Mouse (Mus musculus) embryo, embryonic 9.5 days (tissue): ENCODE data around the gene Tmem50b.
"Not testable (repeated sequence)": the region's sequence is repeated elsewhere in the genome, so short reads cannot be mapped to it uniquely, and the experiment has no call there.

ENCODE experiments used
- DNase-seq: peaks from one replicate; pipeline ENCODE4 v3.0.0-alpha.2; 2017; ENCODE audit errors: extremely low spot score

Tmem50b gene

DNA sequence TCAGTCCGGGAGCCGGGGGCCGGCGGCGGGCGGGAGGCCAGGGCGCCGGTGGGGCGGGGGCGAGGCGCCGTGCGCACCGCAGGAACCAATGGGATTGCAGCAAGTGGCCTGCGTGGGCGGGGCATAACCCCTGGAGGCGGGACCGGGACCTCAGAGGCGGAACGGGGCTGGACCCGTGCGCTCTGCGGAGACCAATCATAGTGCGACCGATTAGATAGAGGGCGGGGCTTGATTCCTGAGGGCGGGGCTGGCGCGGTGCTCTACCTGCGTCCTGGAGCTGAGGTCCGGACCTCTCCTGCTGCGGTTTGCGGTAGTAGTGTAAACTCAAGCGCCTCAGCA lies at the start of gene Tmem50b:
Gene Tmem50b (minus strand): TSS at position 129 of the 339 bp plus-strand sequence.
- DNase-seq = peak; percentile 98

DNA sequence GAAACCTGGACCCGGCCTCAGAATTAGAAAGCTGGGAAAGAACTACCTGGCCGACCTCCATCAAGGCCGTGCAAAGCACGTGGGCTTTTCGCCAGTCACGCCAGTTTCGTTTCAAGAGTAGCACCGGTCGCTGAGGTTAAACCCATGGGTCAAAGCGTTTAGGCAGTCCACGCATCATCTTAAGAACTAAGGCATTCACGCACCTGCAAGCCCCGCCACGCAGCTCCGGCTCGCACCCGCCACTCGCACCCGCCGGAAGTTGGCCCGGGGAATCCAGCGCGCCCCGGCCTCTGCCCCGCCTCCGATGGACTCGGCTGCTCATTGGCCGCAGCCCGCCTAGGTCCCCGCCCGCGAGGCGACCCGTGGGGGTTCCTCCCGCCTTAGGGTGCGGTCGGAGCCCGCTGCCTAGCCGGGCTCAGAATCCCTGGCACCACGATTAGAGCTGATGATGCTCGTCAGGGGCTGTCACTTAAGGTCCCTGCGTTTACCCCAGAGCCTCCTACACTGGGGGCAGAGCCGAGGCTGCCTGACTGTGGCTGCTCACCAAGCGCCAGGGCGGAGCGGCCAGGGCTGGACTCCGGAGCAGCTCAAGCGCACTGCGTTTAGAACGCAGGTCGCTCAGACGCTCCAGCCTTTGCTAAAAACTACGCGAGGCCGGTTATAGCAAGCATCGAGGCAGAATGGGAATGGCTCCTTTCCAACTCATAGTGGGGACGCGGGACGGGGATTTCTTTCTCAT lies 49.2 kb upstream of the Tmem50b start, which contains the start of gene Gart:
Gene Gart (minus strand): TSS at position 272 of the 739 bp plus-strand sequence.
- peak; percentile 90 for DNase-seq

DNA sequence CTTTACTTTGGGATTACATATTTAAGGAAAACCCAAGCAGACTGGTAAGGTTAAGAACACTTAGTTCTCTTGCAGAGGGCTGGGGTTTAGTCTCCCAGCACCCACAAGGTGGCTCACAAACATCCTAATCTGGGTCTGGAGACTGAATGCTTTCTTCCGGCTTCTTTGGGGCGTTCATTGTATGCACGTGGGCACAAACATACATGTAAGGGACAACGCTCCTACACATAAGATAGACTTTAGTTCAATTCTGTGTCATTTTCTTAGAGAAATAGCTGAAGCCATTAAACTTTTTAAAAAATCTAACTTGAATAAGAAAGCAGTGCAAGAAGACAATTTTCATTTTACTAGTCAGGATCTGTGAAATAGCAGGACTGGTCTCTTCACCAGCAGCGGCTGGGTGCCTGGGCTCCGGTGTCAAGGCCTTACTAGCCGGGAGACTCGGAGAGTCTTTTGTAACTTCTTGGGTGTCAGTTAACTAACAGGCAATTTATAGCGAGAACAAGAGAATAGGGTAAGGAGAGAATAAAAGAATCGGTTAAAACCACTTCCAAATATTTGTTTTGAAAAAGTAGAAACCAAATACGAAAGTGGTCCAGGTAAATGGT lies 48.5 kb upstream of the Tmem50b start:
- DNase-seq = peak; percentile 26

DNA sequence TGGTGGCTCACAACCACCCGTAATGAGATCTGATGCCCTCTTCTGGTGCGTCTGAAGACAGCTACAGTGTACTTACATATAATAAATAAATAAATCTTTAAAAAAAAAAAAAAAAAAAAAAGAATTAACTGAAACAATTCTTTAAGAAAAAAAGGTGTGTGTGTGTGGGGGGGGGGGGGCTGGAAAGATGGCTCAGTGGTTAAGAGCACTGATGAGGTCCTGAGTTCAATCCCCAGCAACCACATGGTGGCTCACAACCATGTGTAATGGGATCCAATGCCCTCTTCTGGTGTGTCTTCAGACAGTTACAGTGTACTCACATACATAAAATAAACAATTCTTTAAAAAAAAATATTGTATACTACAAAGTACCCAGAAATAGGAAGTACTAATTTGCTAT lies 47.8 kb upstream of the Tmem50b start:
- not testable (repeated sequence) for DNase-seq

DNA sequence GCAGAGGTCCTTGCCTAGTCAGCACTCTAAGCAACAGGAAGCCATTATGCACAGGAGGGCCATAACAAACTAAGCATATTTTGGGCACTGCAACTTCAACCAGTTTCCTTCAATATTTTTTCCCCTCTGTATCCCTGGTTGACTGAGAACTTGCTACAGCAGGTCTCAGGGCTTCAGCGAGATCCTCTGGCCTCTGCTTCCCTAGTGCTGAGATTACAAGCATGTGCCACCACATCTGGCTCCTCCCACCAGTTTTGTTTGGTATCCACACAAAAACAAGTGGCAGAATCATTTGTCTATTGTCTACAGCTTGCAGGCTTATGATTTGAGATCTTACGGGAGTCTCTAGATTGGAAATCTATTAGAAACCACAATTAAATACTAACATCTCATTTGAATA lies 47.3 kb upstream of the Tmem50b start:
- no peak for DNase-seq

DNA sequence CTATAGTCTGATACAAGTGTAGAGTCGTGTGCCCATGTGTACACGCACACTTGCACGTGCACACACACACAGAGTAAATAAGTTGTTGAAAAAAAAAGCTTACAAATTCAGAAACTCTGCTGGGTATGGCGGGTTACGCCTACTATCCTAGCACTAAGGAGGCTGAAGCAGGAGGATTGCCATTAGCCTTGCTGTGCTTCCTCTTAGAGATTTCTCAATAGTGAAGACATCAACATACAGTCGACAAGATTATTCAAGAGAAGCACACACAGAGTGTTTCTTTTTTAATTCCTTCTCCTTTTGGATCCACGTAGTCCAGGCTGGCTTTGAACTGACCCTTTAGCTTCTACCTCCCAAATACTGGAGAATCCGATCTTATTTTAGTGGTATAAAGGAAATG lies 42.6 kb upstream of the Tmem50b start:
- no peak for DNase-seq

DNA sequence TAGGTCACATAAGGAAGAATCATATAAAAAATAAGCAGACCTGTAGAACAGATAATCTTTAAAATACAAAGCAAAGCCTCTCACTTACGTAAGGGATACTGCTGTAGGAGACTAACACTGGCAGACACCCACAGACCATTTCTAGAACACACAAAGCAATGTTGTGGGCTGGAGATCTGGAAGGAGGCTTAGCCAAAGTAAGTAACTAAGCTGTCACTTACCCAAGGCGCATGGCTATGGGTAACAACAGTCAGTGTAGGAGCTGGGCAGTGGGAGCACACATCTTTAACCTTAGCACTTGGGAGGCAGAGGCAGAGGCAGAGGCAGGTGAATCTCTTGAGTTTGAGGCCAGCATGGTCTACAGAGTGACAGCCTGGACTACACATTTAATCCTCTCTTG lies 42.0 kb upstream of the Tmem50b start:
- DNase-seq = no peak

DNA sequence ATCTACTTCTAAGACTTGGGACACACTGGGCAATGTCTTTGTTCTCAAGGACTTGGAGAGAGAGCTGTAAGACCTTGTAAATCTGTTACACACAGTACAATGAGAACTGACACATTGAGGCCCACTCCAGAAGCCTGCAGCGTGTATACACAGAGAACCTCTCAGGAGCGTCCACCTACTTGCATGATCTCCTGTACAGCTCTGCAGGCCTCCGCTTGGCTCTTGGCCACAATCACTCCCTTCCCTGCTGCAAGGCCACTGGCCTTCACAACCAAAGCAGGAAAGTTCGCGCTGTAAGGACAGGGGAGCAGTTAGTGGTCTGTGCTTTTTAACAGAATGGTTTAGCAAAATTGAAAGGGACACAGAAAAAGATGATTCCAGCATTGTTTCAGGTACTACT lies 41.6 kb upstream of the Tmem50b start:
- no peak for DNase-seq

DNA sequence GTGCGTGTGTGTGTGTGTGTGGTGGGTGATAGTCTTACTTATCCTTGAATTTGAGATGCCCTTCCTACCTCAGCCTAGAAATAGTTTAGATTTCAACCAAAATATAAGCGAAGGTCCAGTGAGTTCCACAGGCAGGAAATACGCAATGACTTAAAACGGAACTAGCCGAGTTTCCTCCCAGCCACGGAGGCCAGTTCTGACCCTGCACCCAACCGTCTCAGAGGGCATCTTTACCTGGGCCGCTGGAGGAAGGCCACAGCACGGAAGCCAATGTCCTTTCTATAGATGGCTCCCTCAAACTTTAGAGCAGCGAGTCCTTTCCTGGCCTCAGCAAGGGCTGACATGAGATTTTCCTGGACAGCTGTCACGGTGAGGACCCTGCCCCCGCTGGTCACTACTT lies 36.0 kb upstream of the Tmem50b start:
- no peak for DNase-seq

DNA sequence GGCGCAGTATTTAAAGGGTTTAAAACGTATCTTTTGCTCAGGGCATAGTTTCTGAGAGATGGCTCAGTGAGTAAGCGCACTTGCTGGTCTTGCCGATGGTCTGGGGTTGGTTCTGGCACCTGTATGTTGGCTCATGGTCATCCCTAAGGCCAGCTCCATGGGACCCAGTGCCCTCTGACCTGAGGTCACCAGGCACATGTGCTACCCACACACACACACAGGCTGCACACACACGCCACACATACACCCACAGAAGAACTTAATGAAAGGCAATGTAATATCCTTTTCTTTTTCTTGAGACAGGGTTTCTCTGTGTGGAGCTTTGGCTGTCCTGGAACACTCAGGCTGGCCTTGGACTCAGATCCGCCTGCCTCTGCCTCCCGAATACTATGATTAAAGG lies 35.3 kb upstream of the Tmem50b start:
- no peak for DNase-seq

DNA sequence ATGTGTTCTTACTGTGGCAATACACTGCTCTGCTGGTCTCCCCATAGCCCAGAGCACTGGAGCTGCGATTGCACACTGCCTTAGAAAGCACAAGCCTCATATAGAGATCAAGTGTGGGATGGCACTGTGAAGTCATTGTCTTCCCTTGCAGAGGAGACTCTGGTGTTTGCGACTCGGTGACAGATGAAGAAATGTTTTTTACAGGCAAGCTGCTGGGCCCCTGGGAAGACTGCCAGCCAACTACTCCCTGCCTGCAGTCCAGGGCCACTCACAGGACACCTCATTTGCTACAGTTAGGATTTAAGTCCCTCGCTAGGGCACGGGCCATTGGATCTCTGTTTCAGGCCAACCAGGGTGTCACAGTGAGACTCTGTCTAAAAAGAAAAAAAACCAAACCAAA lies 34.8 kb upstream of the Tmem50b start:
- DNase-seq = no peak

DNA sequence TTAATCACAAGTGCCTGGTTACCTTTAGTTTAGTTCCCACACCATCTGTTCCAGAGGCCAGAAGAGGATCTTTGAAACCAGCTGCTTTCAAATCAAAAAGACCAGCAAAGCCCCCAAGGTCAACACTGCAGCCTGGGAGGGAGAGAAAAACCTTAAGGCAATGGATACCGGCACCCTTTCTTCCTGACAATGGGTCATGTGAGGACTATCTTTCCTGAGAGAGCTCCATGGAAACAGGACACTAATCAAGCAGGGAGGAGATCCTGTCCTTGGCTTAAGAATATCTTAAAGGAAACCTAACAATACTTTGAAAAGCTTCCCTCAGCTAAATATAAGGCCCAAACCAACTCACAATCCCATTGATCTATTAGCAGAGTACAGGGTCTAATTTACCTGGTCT lies 33.0 kb upstream of the Tmem50b start:
- no peak for DNase-seq

DNA sequence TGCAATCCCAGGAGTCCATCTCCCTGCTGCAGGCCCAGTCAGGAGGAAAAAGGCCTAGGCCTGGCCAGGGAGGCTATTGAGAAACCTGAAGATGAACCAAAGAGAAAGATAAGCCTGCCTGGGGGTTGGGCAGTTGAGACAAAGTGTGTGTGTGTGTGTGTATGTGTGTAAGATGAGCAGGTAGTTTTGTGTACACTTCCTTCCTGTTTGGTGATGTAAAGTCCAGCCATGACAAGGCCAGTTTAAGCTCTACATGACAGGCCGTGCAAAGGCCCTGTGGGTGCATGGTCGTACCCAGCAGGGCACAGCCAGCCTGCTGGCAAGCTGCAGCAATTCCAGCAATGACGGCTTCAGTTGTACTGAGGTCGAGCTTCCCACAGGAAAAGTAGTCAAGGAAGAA lies 32.1 kb upstream of the Tmem50b start:
- DNase-seq = no peak

DNA sequence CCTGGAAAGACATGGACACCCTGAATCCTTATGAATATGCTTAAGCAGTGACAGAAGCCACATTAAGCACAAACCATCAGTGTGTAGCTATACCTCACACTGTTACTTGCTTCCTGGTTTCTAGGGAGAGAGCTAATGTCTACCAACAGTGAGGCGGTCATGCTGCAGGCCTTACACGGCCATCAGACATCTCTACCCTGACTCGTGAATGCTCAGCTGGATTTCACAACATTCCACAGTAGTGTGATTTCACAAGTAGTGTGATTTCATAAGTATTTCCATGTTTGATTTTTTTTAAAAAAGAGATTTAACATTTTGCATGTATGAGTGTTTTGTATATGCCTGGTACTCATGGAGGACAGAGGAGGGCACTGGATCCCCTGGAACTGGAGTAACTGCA lies 31.1 kb upstream of the Tmem50b start:
- DNase-seq = no peak

DNA sequence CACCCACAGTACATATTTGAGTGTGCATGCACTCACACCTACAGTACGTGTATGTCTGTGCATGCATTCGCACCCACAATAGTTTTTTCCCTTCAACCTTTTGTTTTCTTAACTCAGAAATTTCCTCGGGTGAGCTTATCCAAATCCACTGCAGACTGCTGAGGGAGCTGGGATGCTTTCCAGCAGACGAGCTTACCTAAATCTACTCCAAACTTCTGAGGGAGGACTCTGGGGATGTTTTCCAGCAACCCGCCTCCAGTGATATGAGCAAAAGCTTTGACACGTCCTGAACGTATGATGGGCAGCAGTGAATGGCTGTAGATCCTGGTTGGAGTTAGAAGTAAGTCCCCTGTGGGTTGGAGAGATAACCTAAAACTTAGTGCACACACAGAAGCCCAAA lies 30.2 kb upstream of the Tmem50b start:
- DNase-seq = no peak

DNA sequence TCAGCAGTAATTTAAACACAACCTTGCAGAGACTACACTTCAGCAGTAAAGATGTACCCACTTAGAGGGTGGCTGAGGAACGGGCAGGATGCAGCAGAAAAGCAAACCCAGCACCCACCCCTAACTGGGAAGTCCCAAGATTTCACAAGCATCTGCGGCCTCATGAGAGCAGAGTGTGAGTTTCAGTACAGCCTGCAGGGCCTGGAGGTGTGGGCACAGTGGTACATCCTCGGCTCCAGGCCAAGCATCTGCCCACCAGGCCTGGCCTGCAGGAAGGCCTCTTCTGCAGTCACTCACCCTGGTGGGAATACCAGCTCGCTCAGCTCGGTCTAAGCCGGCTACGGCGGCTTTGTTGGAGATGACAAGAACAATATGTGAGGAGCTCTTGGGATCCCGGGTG lies 25.5 kb upstream of the Tmem50b start:
- DNase-seq = no peak

DNA sequence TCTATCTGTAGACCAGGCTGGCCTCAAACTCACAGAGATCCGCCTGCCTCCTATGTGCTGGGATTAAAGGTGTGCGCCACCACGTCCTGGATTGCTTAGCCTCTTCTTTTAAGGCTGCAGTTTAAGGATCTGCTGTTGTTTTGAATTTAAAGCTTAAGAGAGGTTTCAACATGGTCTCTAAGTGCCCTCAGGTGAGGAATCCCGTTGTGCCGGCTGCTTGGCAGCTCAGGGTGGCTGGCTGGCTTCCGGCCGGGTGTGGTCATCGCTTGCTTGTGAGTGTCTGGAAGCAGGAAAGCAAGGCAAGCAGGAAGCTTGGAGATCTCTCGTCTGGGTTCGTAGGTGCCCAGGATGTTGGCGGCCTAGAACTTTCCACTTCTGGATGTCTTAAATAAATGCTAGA lies 23.4 kb upstream of the Tmem50b start:
- no peak for DNase-seq

DNA sequence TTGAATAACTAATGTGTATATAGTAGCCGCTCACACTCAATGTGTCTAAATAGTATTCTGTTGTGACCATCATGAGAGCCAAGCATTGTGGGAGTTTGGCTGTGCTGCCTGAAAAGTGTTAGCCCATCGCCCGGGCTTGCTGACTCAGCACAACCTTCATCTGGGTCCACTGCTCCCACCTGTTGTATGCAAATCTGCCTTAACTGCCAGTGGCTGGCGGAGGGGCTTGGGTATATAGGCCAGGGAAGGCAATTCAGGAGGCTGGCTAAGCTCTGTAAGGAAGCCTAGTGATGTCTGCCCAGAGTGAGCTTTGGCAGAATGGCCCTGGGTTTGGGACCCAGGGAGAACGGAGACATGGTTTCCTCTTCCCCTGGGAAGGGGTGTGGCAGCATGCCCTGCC lies 22.6 kb upstream of the Tmem50b start:
- no peak for DNase-seq

DNA sequence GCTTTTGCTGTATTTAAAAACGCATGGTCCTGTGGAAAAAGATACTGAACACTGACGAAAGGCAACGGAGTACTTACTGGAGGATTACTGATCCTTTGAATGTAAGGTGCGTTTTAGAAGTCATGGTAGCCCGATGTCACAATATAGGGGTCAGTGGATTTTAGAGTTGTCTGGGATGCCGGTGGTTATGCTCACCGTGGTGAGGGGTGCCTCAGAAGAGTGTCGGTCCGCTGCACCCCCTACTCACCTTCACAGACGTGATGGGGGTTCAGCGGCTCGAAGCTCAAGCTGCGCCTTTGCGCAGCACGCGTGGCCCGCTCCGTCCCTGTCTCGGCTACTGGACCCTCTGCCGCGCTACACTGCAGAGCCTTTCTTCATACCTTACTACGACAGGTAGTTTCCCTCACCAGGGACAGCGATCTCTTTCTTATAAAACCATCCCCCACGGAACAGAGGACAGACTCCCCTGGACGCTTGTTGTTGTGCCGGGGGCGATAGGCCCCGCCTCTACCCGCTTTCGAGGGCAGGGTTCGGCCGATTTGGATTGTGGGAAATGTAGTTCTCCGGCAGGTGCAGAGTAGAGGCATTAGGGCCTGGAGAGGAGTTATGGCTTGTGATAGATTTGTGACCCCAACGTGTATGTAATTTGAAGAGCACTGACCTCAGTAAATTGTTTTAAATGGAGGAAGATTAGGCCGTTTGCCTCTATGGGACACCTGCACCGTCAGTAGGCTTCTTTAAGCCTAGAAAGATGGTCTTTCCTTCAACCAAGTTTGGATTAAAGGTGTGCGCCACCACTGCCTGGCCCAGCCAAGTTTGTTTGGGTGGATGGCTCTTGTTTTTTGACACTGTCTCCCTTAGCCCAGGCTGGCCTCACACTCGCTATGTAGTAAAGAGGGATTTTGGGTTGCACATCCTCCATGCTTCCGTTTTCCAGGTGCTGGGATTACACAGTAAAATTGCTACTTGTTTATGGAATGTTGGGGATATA lies 21.2 kb upstream of the Tmem50b start, which contains the start of gene Dnajc28:
Gene Dnajc28 (minus strand): TSS at position 516 of the 991 bp plus-strand sequence.
- peak; percentile 73 for DNase-seq

DNA sequence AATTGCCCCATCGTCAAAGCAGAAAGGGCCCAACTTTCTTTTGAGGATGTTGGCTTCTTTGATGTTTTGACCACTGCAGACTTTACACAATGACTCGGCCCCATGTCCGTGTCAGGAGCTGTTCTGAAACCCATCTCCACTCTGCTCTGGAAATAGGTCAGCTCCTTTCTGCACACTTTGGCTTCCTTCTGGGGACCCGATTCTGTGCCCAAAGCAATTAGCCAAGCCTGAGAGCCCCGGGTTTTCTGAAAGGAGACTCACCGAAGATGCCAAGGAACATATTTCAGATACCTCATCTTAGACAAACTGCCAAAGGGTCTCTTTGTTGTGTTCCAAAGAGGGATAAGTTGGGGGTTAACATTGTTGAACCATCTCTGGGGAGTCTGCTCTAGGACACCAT lies 17.0 kb upstream of the Tmem50b start:
- DNase-seq = no peak

DNA sequence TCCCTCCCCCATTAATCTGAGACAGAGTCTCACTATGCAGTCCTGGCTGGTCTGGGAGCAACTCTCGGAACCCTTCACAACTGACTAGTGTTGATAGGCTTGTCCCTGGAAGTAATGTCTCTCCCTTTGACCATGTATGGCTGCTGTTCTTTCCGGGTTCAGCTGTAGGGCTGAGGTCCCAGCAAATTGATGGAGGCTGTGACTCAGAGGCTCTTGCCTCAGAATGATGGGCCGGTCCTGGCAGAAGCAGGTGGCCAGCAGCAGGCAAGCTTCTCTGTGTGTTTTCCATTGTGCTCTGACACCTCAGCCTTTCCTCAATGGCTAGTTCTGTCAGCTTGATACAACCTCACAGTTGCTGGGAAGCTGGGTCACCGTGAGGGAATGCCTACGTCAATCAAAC lies 14.9 kb upstream of the Tmem50b start:
- DNase-seq = no peak

DNA sequence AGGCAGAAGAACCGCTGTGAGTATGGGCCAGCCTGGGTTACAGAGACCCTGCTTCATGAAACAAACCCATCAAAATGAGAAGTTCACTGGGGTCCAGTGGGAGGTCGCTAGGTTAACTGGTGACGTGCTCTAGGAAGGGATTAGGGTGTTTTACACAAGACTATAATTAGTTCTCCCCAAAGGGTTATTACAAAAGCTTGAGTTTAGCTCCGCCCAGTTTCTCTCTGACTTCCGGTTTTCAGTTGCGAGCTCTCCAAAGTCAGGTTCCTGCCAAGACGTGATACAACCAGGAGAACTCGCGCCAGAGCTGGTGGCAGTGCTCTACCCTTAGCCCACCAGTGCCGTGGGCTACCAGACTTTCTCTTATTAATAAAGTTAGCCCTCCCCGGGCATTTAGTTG lies 13.6 kb upstream of the Tmem50b start:
- no peak for DNase-seq
